Mouse (Mus musculus) liver, adult 2 months (tissue): ENCODE measurements around the gene Gdpd2.

Experiments
- CTCF ChIP-seq: fragments of 200-500 bp; IDR thresholded peaks from 2 replicates; pipeline ENCODE4 v1.5.1; 2011; ENCODE audit warnings: low read depth, low read length, control low read depth
- POLR2A ChIP-seq: fragments of 200-500 bp; IDR thresholded peaks from 2 replicates; pipeline ENCODE4 v1.6.1; 2011; ENCODE audit warnings: low read length, control low read depth; ENCODE audit not compliant: insufficient read depth; ENCODE audit errors: extremely low read depth

GRCm38 (mm10) chrX:100739443-100739842 lies 9.8 kb downstream of the Gdpd2 start:
- no peak for TF ChIP-seq CTCF
- TF ChIP-seq POLR2A, result no peak
